Mouse (Mus musculus): ENCODE data around the gene Gm5105. TPM values are rescaled to one million over a fixed set of nuclear protein-coding genes. Genes with fewer than 3 reads are reported as not detected.

Gene Gm5105
- polyA plus RNA-seq, 1 experiment from 2014 or later: 0.22 TPM

DNA sequence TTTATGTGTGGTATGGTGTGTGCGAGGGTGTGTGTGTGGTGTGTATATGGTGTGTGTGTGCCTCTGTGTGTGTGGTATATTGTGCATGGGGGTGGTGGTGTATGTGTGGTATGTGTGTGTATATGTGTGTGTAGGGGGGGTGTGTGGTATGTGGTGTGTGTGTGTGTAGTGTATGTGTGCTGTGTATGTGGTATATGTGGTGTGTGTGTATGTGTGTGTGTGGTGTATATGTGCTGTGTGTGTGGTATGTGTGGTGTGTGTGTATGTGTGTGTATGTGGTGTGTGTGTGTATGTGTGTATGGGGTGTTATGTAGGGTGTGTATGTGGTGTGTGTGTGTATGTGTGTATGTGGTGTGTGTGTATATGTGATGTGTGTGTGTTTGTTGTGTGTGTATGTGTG lies 7.0 kb upstream of the Gm5105 start:
- 100% methylated on average over 1 of the region's 1 CpGs for WGBS
- no peaks in the 10 kb centered on the region for H3K9me3 ChIP-seq (ENCODE audit: control insufficient read depth, low read length)
- H3K27me3 ChIP-seq (ENCODE audit: control insufficient read depth, insufficient read depth, low read length): no peaks in the 10 kb centered on the region
- no peak overlapping the region for H3K27ac ChIP-seq (ENCODE audit: low read depth, low read length)
- peaks cover 9% of the 10 kb centered on the region; the same call in 1 of the 2 replicates for H3K4me1 ChIP-seq (ENCODE audit: control insufficient read depth, insufficient read depth, low read length)
- H3K4me2 ChIP-seq (replicated peaks; ENCODE audit: low read depth, low read length): no peak overlapping the region
- ATAC-seq (ENCODE audit: low FRiP score, low TSS enrichment): no peak
- H3K4me3 ChIP-seq (ENCODE audit: low read length): no peak overlapping the region
- H3K36me3 ChIP-seq (ENCODE audit: control insufficient read depth, insufficient read depth, low read length): no peaks in the 10 kb centered on the region
- H3K9ac ChIP-seq (ENCODE audit: low read depth, low read length): no peak overlapping the region

DNA sequence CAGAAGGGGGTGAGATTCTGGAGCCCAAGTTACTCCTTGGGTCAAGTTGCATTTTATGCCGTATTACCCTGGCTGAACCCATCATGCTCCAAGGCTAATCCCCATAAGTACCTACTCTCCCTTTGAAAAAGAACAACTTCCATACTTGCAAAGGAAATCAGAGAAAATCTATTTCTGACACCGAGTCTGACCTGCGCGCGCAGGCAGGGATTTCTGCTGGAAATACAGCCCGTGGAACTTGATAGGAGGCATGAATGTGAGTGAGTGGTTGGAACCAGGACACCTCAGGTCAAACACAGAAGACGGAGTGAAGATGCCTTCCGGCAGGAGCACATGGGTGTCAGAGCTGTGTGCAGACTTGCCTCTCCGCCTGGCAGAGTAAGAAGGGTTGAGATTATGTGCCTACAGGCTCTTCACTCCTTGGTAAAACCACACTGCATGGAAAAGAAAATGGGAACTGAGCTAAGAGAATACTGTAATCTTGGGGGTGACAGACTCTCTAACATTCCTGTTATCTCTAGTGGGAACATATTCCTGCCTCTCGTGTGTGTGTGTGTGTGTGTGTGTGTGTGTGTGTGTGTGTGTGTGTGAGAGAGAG lies 4.4 kb upstream of the Gm5105 start:
- no peaks in the 10 kb centered on the region for H3K9me3 ChIP-seq (ENCODE audit: control insufficient read depth, low read length)
- H3K4me2 ChIP-seq (replicated peaks; ENCODE audit: low read depth, low read length): no peak overlapping the region
- no peak for ATAC-seq (ENCODE audit: low FRiP score, low TSS enrichment)
- H3K27ac ChIP-seq (ENCODE audit: low read depth, low read length): no peak overlapping the region
- no peaks in the 10 kb centered on the region for H3K36me3 ChIP-seq (ENCODE audit: control insufficient read depth, insufficient read depth, low read length)
- peaks cover 9% of the 10 kb centered on the region for H3K4me1 ChIP-seq (ENCODE audit: control insufficient read depth, insufficient read depth, low read length)
- H3K4me3 ChIP-seq (ENCODE audit: low read length): no peak overlapping the region
- no peaks in the 10 kb centered on the region for H3K27me3 ChIP-seq (ENCODE audit: control insufficient read depth, insufficient read depth, low read length)
- no peak overlapping the region for H3K9ac ChIP-seq (ENCODE audit: low read depth, low read length)
- 81% methylated on average over 10 of the region's 10 CpGs for WGBS

DNA sequence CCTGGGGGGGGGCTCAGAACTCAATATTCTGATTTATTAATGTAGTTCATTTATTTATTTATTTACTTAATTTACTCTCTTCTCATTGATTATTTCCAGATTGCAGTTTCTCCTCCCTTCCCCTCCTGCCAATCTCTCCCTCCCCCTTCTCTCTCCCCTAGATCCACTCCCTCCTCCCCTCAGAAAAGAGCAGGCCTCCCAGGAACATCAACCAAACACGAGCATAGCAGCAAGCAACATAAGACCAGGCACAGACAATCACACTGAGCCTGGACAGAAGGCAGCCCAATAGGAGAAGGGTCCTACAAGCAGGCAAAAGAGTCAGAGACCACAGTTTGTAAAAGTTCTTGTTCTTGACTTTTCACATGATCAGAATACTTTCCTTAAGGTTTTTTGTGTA lies 3.8 kb upstream of the Gm5105 start:
- Histone ChIP-seq H3K4me3 (ENCODE audit: low read length) (no peak overlapping the region), H3K9ac (ENCODE audit: low read depth, low read length) (no peak overlapping the region), H3K4me2 (replicated peaks; ENCODE audit: low read depth, low read length) (no peak overlapping the region), H3K27me3 (ENCODE audit: control insufficient read depth, insufficient read depth, low read length) (no peaks in the 10 kb centered on the region), H3K36me3 (ENCODE audit: control insufficient read depth, insufficient read depth, low read length) (no peaks in the 10 kb centered on the region), H3K27ac (ENCODE audit: low read depth, low read length) (no peak overlapping the region), H3K9me3 (ENCODE audit: control insufficient read depth, low read length) (no peaks in the 10 kb centered on the region), H3K4me1 (ENCODE audit: control insufficient read depth, insufficient read depth, low read length) (peaks cover 15% of the 10 kb centered on the region)
- WGBS: 22% methylated on average over 1 of the region's 1 CpGs
- no peak for ATAC-seq (ENCODE audit: low FRiP score, low TSS enrichment)

DNA sequence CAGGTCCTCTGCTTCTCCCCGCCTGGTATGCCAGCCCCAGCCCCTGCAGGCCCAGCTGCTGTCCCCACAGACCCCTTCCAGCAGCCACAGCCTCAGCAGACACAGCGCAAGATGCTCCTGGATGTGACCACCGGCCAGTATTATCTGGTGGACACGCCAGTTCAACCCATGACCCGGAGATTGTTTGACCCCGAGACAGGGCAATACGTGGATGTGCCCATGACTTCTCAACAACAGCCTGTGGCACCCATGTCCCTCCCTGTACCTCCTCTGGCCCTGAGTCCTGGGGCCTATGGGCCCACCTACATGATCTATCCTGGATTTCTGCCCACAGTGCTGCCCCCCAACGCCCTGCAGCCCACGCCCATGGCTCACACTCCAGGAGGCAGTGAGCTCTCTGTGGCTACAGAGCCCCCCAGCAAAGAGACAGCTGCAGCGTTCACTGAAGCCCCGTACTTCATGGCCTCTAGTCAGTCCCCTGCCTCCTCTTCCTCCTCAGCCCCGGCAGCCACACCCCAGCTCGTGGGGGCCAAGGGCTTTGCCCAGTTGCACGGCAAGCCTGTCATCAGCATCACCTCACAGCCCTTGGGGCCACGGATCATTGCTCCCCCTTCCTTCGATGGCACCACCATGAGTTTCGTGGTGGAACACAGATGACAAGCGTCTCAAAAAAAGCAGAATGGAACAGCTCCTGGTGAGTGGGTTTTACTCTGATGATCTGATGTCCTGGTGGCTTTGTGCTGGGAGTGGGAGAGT lies 2.7 kb upstream of the Gm5105 start:
- no peak overlapping the region for H3K4me2 ChIP-seq (replicated peaks; ENCODE audit: low read depth, low read length)
- WGBS: 66% methylated on average over 18 of the region's 18 CpGs
- H3K27me3 ChIP-seq (ENCODE audit: control insufficient read depth, insufficient read depth, low read length): no peaks in the 10 kb centered on the region
- H3K4me3 ChIP-seq (ENCODE audit: low read length): no peak overlapping the region
- no peak overlapping the region for H3K9ac ChIP-seq (ENCODE audit: low read depth, low read length)
- H3K9me3 ChIP-seq (ENCODE audit: control insufficient read depth, low read length): no peaks in the 10 kb centered on the region
- peaks cover 25% of the 10 kb centered on the region for H3K4me1 ChIP-seq (ENCODE audit: control insufficient read depth, insufficient read depth, low read length)
- no peaks in the 10 kb centered on the region for H3K36me3 ChIP-seq (ENCODE audit: control insufficient read depth, insufficient read depth, low read length)
- no peak for ATAC-seq (ENCODE audit: low FRiP score, low TSS enrichment)
- no peak overlapping the region for H3K27ac ChIP-seq (ENCODE audit: low read depth, low read length)

DNA sequence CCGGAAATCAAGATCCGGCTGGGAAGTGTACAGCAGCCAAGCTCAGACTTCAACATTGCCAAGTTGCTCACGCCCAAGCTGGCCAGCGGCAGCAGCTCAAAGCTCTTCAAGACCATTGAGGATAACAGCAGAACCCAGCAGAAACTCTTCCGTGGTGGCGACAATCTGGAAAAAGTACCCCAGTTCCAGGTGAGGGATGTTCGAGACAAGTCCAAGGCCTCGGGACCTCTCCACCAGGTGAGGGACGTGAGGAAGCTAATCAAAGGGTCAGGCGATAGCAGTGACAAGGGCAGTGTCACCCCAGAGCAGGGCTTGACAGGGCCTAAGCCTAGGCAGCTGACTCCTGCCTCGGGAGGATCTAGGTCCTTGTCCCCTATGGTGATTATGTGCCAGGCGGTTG lies 915 bp upstream of the Gm5105 start:
- Histone ChIP-seq H3K4me3 (ENCODE audit: low read length) (no peak overlapping the region), H3K36me3 (ENCODE audit: control insufficient read depth, insufficient read depth, low read length) (no peaks in the 10 kb centered on the region), H3K27me3 (ENCODE audit: control insufficient read depth, insufficient read depth, low read length) (no peaks in the 10 kb centered on the region), H3K4me2 (replicated peaks; ENCODE audit: low read depth, low read length) (no peak overlapping the region), H3K9me3 (ENCODE audit: control insufficient read depth, low read length) (no peaks in the 10 kb centered on the region), H3K27ac (ENCODE audit: low read depth, low read length) (no peak overlapping the region), H3K9ac (ENCODE audit: low read depth, low read length) (no peak overlapping the region), H3K4me1 (ENCODE audit: control insufficient read depth, insufficient read depth, low read length) (peaks cover 35% of the 10 kb centered on the region)
- no peak for ATAC-seq (ENCODE audit: low FRiP score, low TSS enrichment)
- 92% methylated on average over 12 of the region's 12 CpGs for WGBS

DNA sequence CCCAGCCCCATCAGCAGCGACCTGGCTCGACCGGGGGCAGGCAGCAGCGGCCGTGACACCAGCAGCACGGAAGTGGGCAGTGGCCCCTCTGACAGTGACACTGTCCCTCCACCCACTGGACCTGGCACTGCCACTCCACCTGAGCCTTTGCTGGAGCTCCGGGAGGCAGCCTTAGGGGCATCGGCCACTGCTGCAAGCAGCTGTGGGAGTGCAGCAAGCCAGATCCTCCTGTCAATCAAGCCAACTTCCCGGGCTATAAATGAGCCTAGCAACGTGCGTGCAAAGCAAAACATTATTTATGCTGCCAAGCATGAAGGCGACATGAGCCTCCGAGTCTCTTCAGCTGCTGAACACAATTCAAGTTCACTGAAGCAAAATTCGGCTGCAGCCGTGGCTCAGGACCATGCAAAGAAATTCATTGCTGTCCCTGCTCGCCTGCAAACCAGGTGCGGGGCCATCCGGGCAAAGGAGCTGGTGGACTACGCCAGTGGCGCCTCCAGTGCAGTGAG lies 786 bp downstream of the Gm5105 start:
- H3K27ac ChIP-seq (ENCODE audit: low read depth, low read length): no peak overlapping the region
- peaks cover 35% of the 10 kb centered on the region for H3K4me1 ChIP-seq (ENCODE audit: control insufficient read depth, insufficient read depth, low read length)
- 31% methylated on average over 20 of the region's 20 CpGs for WGBS
- no peaks in the 10 kb centered on the region for H3K36me3 ChIP-seq (ENCODE audit: control insufficient read depth, insufficient read depth, low read length)
- peak overlapping the region; percentile 33 for H3K4me2 ChIP-seq (replicated peaks; ENCODE audit: low read depth, low read length)
- ATAC-seq (ENCODE audit: low FRiP score, low TSS enrichment): peak; percentile 70
- no peaks in the 10 kb centered on the region for H3K27me3 ChIP-seq (ENCODE audit: control insufficient read depth, insufficient read depth, low read length)
- H3K9me3 ChIP-seq (ENCODE audit: control insufficient read depth, low read length): no peaks in the 10 kb centered on the region
- H3K4me3 ChIP-seq (ENCODE audit: low read length): no peak overlapping the region
- no peak overlapping the region for H3K9ac ChIP-seq (ENCODE audit: low read depth, low read length)

DNA sequence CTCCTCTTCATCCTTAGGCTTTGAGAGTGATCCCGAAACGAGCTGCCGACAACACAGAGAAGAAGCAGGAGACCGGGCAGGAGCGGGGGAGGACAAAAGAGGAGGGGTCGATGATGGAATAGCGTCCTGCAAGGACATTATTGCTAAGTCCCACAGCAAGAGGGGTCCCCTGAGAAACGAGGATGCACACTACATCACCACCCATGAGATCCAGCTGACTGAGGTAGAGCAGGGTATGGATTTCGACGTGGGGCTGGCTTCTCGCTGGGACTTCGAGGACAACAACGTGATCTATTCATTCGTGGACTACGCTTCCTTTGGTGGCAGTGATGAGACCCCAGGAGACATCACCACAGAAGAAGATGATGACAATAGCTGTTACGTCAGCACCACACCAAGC lies 1.3 kb downstream of the Gm5105 start:
- Histone ChIP-seq H3K4me1 (ENCODE audit: control insufficient read depth, insufficient read depth, low read length) (peaks cover 35% of the 10 kb centered on the region), H3K9ac (ENCODE audit: low read depth, low read length) (no peak overlapping the region), H3K27me3 (ENCODE audit: control insufficient read depth, insufficient read depth, low read length) (no peaks in the 10 kb centered on the region), H3K36me3 (ENCODE audit: control insufficient read depth, insufficient read depth, low read length) (no peaks in the 10 kb centered on the region), H3K4me3 (ENCODE audit: low read length) (no peak overlapping the region), H3K4me2 (replicated peaks; ENCODE audit: low read depth, low read length) (peak overlapping the region; percentile 33), H3K9me3 (ENCODE audit: control insufficient read depth, low read length) (no peaks in the 10 kb centered on the region), H3K27ac (ENCODE audit: low read depth, low read length) (no peak overlapping the region)
- WGBS: 71% methylated on average over 16 of the region's 16 CpGs
- peak; percentile 11; the same call in 1 of the 2 replicates for ATAC-seq (ENCODE audit: low FRiP score, low TSS enrichment)

DNA sequence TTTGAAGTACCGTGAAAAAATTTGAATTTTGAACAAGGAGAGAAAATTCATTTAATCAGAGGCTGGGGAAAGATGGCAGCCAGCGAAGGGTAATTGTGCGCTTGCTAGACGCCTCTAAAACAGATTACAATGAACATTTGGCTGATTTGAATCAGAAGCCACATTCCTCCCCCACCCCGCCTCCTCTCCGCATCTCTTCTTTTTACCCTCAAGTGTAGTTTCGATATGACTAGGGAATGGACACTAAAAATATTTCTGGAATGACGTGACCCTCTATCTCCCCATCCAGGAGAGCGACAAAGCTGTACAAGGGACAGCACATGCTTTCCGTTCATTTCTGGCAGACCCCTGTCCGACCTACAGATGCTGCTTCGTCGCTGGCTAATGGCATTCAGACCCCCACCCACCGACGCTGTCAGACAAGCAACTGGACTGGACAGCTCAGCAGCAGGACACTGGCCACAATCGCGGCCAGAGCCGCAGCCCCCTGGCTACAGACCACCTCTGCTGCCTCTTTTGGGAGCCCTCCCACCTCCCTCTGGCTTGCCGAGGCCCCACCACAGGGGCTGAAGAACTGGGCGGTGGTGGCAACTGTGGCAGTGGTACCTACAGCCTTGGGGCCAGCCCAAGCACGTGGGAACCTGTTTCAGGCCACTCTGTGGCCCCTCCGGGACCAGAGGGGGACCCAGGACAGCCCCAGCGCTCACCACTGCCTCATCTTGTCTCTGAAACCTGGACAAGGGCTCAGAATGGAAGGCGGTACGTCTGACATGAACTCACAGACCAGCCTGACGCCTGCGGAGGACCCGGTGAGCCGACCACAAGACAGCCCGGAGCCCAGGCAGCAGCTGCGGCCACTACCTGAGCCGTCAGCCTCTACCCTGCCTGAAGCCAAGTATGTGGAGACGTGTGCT lies 2.2 kb downstream of the Gm5105 start, which contains the start of gene 1110002E22Rik:
Gene 1110002E22Rik (plus strand): TSS at position 321 of the 914 bp plus-strand sequence.
- Histone ChIP-seq H3K4me2 (replicated peaks; ENCODE audit: low read depth, low read length) (peak within 1 kb of the TSS; percentile 33), H3K4me1 (ENCODE audit: control insufficient read depth, insufficient read depth, low read length) (peaks cover 29% of the 10 kb centered on the region), H3K36me3 (ENCODE audit: control insufficient read depth, insufficient read depth, low read length) (no peaks in the 10 kb centered on the region), H3K9ac (ENCODE audit: low read depth, low read length) (no peak within 1 kb of the TSS), H3K27me3 (ENCODE audit: control insufficient read depth, insufficient read depth, low read length) (no peaks in the 10 kb centered on the region), H3K4me3 (ENCODE audit: low read length) (no peak within 1 kb of the TSS), H3K27ac (ENCODE audit: low read depth, low read length) (peak within 1 kb of the TSS; percentile 47; the same call in 1 of the 2 replicates), H3K9me3 (ENCODE audit: control insufficient read depth, low read length) (no peaks in the 10 kb centered on the region)
- whole genome bisulfite sequencing: 75% methylated on average over 33 of the region's 33 CpGs
- ATAC-seq (ENCODE audit: low FRiP score, low TSS enrichment): no peak; the same call in 1 of the 2 replicates
